Mouse (Mus musculus) forebrain, postnatal 0 days (tissue): ENCODE measurements around the gene Cep85l. TPM values are rescaled to one million over a fixed set of nuclear protein-coding genes. Genes with fewer than 3 reads are reported as not detected.

Experiments used
- ATAC-seq: fragments of 200-750 bp; cut with Nextera tagmentation; 2 replicates; pipeline ENCODE4 v1.8.0; 2017; ENCODE audit warnings: mild to moderate bottlenecking, moderate library complexity
- DNase-seq: peaks from one replicate; pipeline ENCODE4 v3.0.0-alpha.2; 2015
- H3K27ac ChIP-seq: fragments of 300-500 bp; sonication (generic); 2 replicates; pipeline ENCODE4 v1.5.1; 2014; ENCODE audit warnings: low read depth, mild to moderate bottlenecking, antibody characterized with exemption, low read length, moderate library complexity, mixed read lengths
- H3K27me3 ChIP-seq: fragments of 300-500 bp; sonication (generic); 2 replicates; pipeline ENCODE4 v1.6.1; 2014; ENCODE audit warnings: mild to moderate bottlenecking, low read length, mixed read lengths; ENCODE audit not compliant: insufficient read depth
- H3K36me3 ChIP-seq: fragments of 300-500 bp; sonication (generic); 2 replicates; pipeline ENCODE4 v1.6.1; 2014; ENCODE audit warnings: mild to moderate bottlenecking, moderate library complexity; ENCODE audit not compliant: insufficient read depth
- H3K4me1 ChIP-seq: fragments of 300-500 bp; sonication (generic); 2 replicates; pipeline ENCODE4 v1.6.1; 2014; ENCODE audit warnings: antibody characterized with exemption; ENCODE audit not compliant: insufficient read depth
- H3K4me2 ChIP-seq: fragments of 300-500 bp; sonication (generic); 2 replicates; pipeline ENCODE4 v1.6.1; 2014; ENCODE audit warnings: low read depth, mild to moderate bottlenecking, moderate library complexity
- H3K4me3 ChIP-seq: fragments of 300-500 bp; sonication (generic); 2 replicates; pipeline ENCODE4 v1.5.1; 2014; ENCODE audit warnings: low read depth, low read length, mixed read lengths
- H3K9ac ChIP-seq: fragments of 300-500 bp; sonication (generic); 2 replicates; pipeline ENCODE4 v1.6.1; 2014; ENCODE audit warnings: mild to moderate bottlenecking
- H3K9me3 ChIP-seq: fragments of 300-500 bp; sonication (generic); 2 replicates; pipeline ENCODE4 v1.6.1; 2016; ENCODE audit warnings: low read length
- CTCF ChIP-seq: sonication (generic); IDR thresholded peaks from 2 replicates; pipeline ENCODE4 v1.5.1; 2016; ENCODE audit warnings: antibody characterized with exemption, control low read depth, low read depth
- WGBS: fragments of 180-500 bp; shearing (Covaris S2); extraction: QIAGEN DNeasy Blood & Tissue Kit; methylation state at CpG from one replicate; pipeline ENCODE4 v1.1.7; 2014; 5-methylcytosine and 5-hydroxymethylcytosine counted together
- polyA plus RNA-seq: library from polyadenylated mRNA; unstranded; fragments of >200 nt; fragmentation: Nextera tagmentation; extraction: Ambion mirVana; gene quantifications from 2 replicates; pipeline ENCODE4 v1.2.1, GENCODE M21; 2015
- total RNA-seq: library from RNA; depleted of rRNA; stranded (reverse); fragments of >200 nt; gene quantifications from 2 replicates; pipeline ENCODE4 v1.2.3, GENCODE M21; 2014

Cep85l gene
- total and polyA plus RNA-seq, 2 experiments from 2014 or later: 6.9 to 18.2 TPM

- DNase-seq (no peak), ATAC-seq (peak; percentile 77)
- no peaks in the 10 kb centered on the region for H3K27me3 ChIP-seq
- no peak for TF ChIP-seq CTCF
- H3K9ac ChIP-seq: peak overlapping the region; percentile 99
- no peaks in the 10 kb centered on the region for H3K9me3 ChIP-seq
- peak overlapping the region; percentile 64 for H3K4me2 ChIP-seq
- no peaks in the 10 kb centered on the region for H3K36me3 ChIP-seq
- WGBS: under 1% methylated on average over 59 of the region's 59 CpGs
- H3K4me3 ChIP-seq: peak overlapping the region; percentile 96
- H3K27ac ChIP-seq: peak overlapping the region; percentile 99
- H3K4me1 ChIP-seq: no peaks in the 10 kb centered on the region
Observed at GRCm38 (mm10) chr10:53378981-53379708, 602 bp downstream of the Cep85l start.

- ATAC-seq: no peak
- H3K9ac ChIP-seq: peak overlapping the region; percentile 99; the same call in 1 of the 2 replicates
Observed at GRCm38 (mm10) chr10:53378296-53378695, 1.5 kb downstream of the Cep85l start.

GRCm38 (mm10) chr10:53377096-53377495 lies 2.7 kb downstream of the Cep85l start:
- no peak for DNase-seq
- H3K9me3 ChIP-seq: no peaks in the 10 kb centered on the region
- no peak for ATAC-seq
- H3K4me2 ChIP-seq: peak overlapping the region; percentile 38
- no peak for TF ChIP-seq CTCF
- H3K4me1 ChIP-seq: no peaks in the 10 kb centered on the region
- H3K36me3 ChIP-seq: no peaks in the 10 kb centered on the region
- H3K9ac ChIP-seq: no peak overlapping the region
- peak overlapping the region; percentile 5; the same call in 1 of the 2 replicates for H3K4me3 ChIP-seq
- no peak overlapping the region for H3K27ac ChIP-seq
- no peaks in the 10 kb centered on the region for H3K27me3 ChIP-seq

More at GRCm38 (mm10) chr10:53378296-53378695, 1.5 kb downstream of the Cep85l start:
- Histone ChIP-seq H3K9me3 (no peaks in the 10 kb centered on the region), H3K4me3 (peak overlapping the region; percentile 96), H3K27me3 (no peaks in the 10 kb centered on the region), H3K4me1 (no peaks in the 10 kb centered on the region), H3K36me3 (no peaks in the 10 kb centered on the region), H3K4me2 (peak overlapping the region; percentile 64), H3K27ac (no peak overlapping the region)
- no peak for TF ChIP-seq CTCF
- 81% methylated on average over 6 of the region's 6 CpGs for WGBS
- no peak for DNase-seq

GRCm38 (mm10) chr10:53373885-53374578 lies 5.7 kb downstream of the Cep85l start:
- H3K4me3 ChIP-seq: no peak overlapping the region
- 92% methylated on average over 6 of the region's 6 CpGs for WGBS
- H3K4me2 ChIP-seq: no peak overlapping the region
- no peak overlapping the region for H3K9ac ChIP-seq
- H3K36me3 ChIP-seq: no peaks in the 10 kb centered on the region
- H3K27ac ChIP-seq: no peak overlapping the region
- no peak for TF ChIP-seq CTCF
- peaks cover 5% of the 10 kb centered on the region; the same call in 1 of the 2 replicates for H3K9me3 ChIP-seq
- DNase-seq: no peak
- no peak for ATAC-seq
- no peaks in the 10 kb centered on the region for H3K4me1 ChIP-seq
- H3K27me3 ChIP-seq: no peaks in the 10 kb centered on the region

- ATAC-seq (no peak), DNase-seq (no peak)
- Histone ChIP-seq H3K27me3 (no peaks in the 10 kb centered on the region), H3K4me3 (no peak overlapping the region), H3K27ac (no peak overlapping the region), H3K4me1 (no peaks in the 10 kb centered on the region), H3K9ac (no peak overlapping the region), H3K36me3 (no peaks in the 10 kb centered on the region), H3K4me2 (no peak overlapping the region), H3K9me3 (peaks cover 5% of the 10 kb centered on the region; the same call in 1 of the 2 replicates)
- 84% methylated on average over 2 of the region's 2 CpGs for WGBS
- TF ChIP-seq CTCF: no peak
Observed at GRCm38 (mm10) chr10:53367265-53367664, 12.5 kb downstream of the Cep85l start.

GRCm38 (mm10) chr10:53364311-53364710 lies 15.4 kb downstream of the Cep85l start:
- Histone ChIP-seq H3K27me3 (no peaks in the 10 kb centered on the region), H3K9ac (no peak overlapping the region), H3K36me3 (no peaks in the 10 kb centered on the region), H3K27ac (no peak overlapping the region), H3K9me3 (no peaks in the 10 kb centered on the region), H3K4me1 (no peaks in the 10 kb centered on the region), H3K4me3 (no peak overlapping the region), H3K4me2 (no peak overlapping the region)
- DNase-seq (no peak), ATAC-seq (no peak)
- TF ChIP-seq CTCF: no peak

GRCm38 (mm10) chr10:53359016-53359415 lies 20.7 kb downstream of the Cep85l start:
- no peak for TF ChIP-seq CTCF
- no peaks in the 10 kb centered on the region for H3K27me3 ChIP-seq
- no peaks in the 10 kb centered on the region for H3K4me1 ChIP-seq
- no peak overlapping the region for H3K4me3 ChIP-seq
- H3K4me2 ChIP-seq: no peak overlapping the region
- no peak overlapping the region for H3K27ac ChIP-seq
- ATAC-seq: no peak
- no peak for DNase-seq
- no peaks in the 10 kb centered on the region for H3K9me3 ChIP-seq
- 84% methylated on average over 3 of the region's 3 CpGs for WGBS
- H3K36me3 ChIP-seq: peaks cover 4% of the 10 kb centered on the region
- no peak overlapping the region for H3K9ac ChIP-seq
